Mouse (Mus musculus) layer of hippocampus, postnatal 36 days (tissue): Measurements from ENCODE around the gene Irgc1. TPM values are rescaled to one million over a fixed set of nuclear protein-coding genes. Genes with fewer than 3 reads are reported as not detected.
A peak's percentile ranks its signal among the peaks of the same experiment; 100 is the strongest.
"Not testable (repeated sequence)": the region's sequence is repeated elsewhere in the genome, so short reads cannot be mapped to it uniquely, and the experiment has no call there.

ENCODE experiments used
- DNase-seq, 2 experiments: peaks; one replicate each; pipeline ENCODE4 v3.0.0; 2022
- total RNA-seq, 2 experiments: library from RNA; stranded (reverse); gene quantifications; 2 replicates each; pipeline ENCODE4 v1.2.3; 2021

Gene Irgc1
- total RNA-seq: not detected

DNA sequence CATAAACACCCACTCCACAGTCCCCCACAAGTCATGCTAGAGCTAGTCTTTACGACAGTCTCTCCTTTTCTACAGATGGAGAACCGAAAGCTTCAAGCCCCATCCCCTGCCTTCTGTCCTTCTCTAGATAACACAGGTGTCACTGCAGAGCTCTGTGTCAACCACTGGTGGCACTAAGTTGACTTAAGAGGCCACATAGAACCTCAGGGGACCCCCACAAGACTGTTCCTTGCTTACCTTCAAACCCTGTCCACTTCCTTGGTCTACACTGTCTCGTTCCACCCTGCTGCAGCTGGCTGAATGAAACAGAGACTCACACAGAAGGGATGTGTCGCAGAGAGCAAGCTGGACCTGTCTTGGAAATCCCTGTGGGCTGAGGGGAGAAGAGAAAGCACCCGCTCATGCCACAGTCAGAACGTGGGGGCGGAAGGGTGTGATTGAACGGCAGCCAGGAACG is at the start of gene Irgc1:
Gene Irgc1, minus strand, starts transcription at position 443 of the 457 bp plus-strand sequence.
- DNase-seq: no peak

DNA sequence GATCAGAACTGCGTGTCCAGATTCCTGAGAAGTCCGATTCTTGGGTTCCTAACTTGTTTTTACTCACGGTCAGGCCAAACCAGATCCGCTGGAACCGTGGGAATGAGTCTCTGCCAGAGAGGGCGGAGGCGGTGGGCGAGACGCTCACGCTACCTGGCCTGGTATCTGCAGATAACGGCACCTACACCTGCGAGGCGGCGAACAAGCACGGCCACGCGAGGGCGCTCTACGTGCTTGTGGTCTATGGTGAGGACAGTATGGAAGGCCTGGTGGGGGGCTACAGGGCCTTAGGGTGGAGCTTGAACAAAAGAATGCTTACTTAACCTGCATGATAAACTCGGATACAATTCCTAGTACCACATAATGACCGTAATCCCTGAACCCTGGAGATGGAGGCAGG is 49.4 kb upstream of the Irgc1 start:
- no peak for DNase-seq

- DNase-seq: no peak
These were observed 48.8 kb upstream of the Irgc1 start for GRCm38 (mm10) chr7:24500929-24501328.

DNA sequence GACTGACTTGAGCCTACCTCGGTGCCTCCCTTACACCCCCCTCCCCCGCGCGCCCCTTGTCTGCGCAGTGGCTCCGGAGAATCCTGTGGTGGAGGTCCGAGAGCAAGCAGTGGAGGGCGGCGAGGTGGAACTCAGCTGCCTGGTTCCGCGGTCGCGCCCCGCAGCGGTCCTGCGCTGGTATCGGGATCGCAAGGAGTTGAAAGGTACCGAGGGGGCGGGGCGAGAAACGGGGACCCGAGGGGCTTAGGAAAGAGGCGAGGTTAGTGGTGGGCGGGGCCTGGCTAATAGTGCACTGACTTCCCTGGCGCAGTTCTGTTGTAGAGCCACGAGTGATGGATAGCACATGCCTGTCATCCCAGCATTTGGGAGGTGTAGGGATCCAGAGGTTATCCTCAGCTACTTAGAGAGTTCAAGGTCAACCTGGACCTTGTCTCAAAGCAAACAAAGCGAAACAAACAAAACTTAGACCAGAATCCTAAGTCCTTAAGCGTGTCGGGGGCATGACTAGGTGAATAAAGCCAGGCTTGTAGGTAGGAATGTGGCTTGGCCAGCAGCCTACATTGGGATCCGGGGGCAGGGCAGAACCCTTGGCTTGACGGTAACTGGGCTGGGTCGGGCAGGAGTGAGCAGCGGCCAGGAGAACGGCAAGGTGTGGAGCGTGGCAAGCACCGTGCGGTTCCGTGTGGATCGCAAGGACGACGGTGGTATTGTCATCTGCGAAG is 47.9 kb upstream of the Irgc1 start:
- DNase-seq: no peak

- no peak for DNase-seq
These were observed 36.2 kb upstream of the Irgc1 start for GRCm38 (mm10) chr7:24488303-24488702.

GRCm38 (mm10) chr7:24487403-24487802 is 35.3 kb upstream of the Irgc1 start:
- DNase-seq: no peak

DNA sequence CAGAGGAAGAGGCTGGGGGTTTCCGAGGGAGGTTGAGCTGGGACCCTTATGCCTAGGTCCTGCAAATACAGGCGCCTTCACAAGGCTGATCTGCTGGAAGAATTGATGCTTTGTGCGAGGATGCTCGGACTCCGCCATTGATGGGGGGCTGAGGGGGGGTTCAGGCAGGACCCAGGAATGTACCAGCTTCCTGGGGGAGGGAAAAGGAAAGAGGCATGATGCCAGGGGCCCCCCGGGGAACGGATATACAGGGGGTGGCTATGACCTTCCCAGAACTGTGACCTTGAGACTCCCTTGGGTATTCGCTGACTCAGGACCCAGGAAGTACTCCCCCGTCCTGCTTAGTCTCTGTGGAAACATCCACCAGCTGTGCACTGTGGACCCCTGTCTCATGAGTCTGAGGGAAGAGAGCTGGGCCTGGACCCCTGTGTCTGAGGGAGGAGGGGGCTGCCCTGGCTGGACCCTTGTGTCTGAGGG is 34.6 kb upstream of the Irgc1 start:
- DNase-seq: no peak

DNA sequence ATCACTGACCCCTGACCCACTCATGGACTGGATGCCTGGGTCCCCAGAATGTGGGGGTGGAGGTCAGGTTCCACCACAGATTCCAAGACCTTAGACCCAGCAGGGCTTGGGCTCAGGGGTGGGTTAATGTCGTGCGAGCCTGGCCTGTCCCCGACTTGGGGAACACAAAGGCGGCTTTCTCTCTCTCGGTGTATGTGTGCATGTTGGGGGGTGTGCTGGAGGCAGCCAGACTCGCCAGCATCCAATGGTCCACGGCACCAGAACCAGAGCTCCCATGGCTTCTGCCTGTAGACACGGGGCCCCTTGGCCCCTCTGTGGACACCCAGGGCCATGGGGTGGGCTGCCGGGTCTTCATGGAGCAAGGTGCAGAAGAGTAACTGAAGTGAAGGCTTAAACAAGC is 33.4 kb upstream of the Irgc1 start:
- DNase-seq: no peak

DNA sequence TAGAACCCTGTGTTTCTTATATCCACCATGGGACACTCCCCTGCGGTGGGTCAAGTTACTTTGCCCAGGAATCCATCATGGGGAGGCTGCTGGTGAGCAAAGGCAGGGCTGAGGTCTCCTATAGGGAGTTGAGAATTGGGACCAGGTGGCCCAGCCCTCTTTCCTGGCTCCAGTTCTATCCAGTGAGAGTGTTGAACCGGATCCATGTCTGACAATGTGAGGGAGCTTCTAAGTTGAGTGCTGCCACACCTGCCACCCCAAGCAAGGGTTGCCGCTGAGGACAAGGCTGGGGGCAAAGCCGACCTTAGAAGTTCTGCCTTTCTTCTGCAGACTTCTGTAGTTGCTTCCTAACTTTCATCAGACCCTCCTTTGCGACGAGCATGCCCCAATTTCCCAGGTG is 31.2 kb upstream of the Irgc1 start:
- DNase-seq: not testable (repeated sequence)

DNA sequence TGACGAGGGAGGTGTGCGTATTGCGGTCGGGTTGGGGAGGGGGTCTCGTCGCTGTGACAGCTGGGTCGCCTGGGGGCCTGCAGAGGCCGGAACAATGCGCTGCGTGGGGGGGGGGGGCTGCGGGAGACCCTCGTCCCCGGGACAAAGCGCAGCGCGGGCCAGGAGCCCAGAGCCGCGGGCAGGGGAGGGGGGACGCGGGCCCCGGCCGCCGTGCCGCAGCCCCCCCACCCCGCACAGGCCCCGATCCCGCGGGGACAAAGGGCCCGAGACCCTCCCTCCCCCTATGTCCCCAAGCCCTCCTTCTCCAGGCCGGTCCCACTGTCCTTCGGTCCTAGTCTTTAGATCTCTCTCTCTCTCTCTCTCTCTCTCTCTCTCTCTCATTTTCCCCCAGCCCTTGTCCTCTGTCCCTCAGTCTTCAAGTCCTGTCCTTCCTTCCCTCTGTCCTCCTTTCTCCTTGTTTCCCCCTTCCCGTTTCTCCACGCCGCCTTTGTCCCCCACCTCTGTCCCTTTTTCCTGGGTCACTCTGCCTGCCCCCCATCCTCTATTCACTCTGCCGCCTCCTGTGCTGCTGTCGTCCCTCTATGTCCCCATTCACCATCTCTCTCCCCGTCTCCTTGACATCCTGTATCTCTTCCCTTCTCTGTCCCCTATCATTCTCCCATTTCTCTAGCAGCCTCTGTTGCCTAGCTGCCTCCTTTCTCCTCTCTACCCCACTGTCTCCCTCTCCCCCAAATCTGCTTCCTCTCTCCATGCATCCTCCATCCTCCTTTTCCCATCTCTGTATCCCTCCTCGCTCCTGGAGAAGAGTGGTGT is 30.3 kb upstream of the Irgc1 start:
- DNase-seq: no peak

DNA sequence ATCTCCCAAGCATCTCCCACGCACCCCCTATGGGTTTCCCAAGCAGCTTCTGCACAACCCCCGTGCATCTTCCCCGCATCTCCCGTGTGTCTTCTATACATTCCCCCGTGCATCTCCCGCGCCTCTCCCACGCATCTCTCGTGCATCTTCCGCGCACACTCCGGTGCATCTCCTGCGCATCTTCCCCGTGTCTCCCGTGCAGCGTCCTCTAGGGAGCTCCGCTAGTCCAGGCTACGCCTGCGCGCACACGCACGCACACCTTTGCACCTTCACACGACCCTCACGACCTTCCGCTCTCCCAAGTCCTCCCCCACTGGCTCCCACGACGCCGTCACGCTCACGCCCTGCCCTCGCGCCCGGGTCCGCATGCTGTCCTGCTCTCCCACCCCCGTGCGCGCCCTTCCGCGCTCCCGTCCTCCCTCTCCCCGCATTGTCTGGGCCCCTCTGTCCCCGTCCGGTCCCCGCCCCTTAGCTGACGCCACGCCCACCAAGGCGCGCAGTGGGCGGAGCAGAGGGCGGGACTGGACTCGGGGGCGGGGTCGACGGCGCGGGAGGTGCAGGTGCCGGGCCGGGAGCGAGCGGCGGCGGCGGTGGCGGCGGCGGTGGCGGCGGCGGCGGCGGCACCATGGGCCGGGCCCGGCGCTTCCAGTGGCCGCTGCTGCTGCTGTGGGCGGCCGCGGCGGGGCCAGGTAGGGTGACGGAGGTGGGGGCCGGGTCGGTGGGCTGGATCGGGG is 29.5 kb upstream of the Irgc1 start, which contains the start of gene Cadm4:
Gene Cadm4, plus strand, starts transcription at position 550 of the 734 bp plus-strand sequence.
- peak; percentile 88 to 89 for DNase-seq

GRCm38 (mm10) chr7:24480986-24481473 is 28.9 kb upstream of the Irgc1 start:
- no peak for DNase-seq

- DNase-seq: no peak
These were observed 28.2 kb upstream of the Irgc1 start for GRCm38 (mm10) chr7:24480121-24480941.

DNA sequence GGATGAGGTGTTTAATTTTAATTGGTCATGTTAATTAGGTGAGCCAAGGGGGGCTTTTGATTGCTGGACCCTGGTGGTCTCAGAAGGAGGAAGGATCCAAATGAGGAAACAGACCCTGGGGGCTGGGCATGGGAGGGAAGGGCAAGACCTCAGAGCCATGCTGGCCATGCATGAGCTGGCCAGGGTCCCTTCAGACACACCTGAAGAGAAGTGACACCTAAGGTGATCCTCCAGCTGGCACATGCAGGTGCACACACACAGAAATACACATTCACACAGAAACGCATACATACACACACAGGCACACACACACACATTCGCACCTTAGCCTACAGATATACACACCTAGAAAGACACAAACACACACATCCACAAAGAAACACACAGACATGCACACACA is 27.6 kb upstream of the Irgc1 start:
- no peak for DNase-seq

DNA sequence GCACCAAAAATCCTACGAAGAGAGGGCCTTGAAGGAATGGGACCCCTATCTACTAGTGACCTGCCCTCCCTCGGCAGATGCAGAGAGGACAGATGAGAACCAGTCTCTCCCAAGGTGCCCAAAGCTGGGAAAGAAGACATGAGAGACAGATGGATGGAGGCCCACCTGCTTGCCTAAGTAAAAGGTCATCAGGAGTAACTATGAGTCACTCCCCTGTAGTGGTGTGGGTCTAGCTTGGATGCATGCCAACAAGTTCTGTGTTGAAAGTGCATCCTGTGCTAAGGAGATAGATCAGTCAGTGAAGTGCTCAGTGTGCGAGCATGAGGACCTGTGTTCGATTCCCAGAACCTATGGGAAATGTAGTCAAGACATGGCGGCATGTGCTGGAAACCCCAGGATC is 26.8 kb upstream of the Irgc1 start:
- no peak for DNase-seq

DNA sequence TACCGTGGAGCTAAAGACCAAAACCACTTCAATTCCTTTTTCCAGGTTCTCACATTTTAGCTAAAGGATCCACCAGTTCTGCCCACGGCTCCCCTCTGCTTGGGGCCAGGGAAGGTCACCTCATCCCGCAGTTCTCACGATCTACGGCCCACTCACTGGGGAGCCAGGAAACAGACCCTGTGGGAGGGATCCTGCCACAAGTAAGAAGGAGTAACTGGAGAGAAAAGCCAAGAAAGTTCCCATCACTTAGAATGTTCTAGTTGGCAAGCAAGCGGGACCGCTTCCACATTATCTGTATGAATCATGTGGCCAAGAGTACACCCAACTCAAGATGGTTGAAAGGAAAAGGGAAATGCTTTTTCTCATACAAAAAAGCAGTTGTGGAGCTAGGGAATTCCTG is 24.8 kb upstream of the Irgc1 start:
- DNase-seq: no peak

- DNase-seq: no peak
These were observed 24.2 kb upstream of the Irgc1 start for GRCm38 (mm10) chr7:24476338-24476737.

GRCm38 (mm10) chr7:24474811-24475506 is 22.9 kb upstream of the Irgc1 start:
- DNase-seq: peak; percentile 62 to 71

DNA sequence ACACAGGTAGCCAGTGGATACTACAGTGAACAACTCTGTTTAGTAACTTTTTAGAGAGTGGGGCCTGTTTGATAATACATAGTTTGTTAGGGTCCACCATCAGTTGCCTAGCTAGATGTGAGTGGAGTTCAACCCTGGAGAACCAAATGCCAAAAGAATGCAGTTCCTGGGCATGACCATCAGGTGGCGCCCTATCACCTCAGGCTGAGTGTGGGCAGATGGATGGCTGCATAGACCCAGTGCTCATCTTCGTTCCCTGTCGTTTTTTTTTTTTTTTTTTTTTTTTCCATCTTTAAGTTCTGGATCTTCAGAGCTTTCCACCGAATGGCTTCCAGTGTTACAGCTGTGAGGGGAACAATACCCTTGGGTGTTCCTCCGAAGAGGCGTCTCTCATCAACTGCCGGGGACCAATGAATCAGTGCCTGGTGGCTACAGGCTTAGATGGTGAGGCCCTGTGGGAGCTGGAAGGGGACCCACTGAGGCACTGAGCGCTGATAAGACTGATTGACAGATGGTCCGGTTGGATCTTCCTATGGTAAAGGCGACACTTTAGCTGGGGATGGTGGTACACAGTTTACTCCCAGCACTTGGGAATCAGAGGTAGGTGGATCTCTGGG is 21.9 kb upstream of the Irgc1 start:
- DNase-seq: peak; percentile 68 to 73

DNA sequence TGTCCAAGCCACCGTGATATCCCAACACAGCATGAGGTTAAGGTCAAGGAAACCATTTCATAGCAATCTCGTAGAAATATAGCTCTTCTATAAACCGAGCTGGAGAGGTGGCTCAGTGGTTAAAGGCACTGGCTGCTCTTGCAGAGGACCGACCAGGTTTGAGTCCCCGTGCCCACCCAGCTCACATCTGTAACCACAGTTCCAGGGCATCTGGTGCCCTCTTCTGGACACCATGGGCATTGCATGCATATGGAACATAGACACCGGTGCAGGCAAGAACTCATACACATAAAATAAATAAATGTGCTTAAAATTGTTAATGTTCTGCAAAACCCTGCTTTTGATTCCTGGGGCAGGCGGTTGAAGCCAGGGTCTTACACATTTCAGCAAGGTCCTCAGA is 20.8 kb upstream of the Irgc1 start:
- DNase-seq: no peak

DNA sequence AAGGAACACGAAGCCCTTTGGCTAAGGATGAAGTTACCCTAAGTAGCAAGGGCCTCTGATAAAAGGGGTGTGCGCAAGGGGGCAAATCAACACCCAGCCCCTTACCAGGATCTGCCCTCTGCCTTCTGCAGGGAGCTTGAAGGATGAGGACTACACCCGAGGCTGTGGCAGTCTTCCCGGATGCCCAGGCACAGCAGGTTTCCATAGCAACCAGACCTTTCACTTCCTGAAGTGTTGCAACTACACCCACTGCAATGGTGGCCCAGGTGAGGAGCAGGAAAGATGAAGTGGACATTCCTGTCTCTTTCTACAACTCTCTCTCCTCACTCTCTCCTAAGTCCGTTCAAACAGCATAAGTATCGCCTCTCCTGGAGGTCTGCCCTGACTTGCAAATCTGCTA is 20.3 kb upstream of the Irgc1 start:
- DNase-seq: no peak
